Comparison of ENCODE assay signal across 23 mouse cellular contexts in the genomic region with DNA sequence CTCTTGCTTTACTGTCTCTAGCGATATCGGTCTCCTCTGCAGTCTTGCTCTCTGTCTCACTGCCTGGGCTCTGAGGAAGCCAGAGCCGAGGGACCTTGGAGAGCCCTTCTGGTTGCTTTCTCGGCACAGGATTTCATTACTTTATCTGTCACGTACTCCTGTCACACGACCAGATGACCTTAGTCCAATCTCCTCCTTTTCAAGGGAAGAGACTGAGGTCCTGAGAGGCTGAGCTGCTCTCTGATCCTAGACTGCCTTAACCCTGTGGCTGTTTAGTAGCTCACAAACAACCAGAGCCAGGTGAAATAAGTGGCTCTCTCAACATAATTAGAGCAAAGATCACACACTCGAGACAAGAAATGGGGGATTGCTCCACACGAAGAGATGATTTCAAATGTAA. TPM values are rescaled to one million over a fixed set of nuclear protein-coding genes. Genes with fewer than 3 reads are reported as not detected.
DNase-seq lines count a peak whose midpoint lies in the region; ATAC-seq lines count a peak whose summit lies in the region.
"Had no signal": no experiment of that assay in that cellular context is flagged by ENCODE, and none has a peak within 500 bp of the region (broad histone marks: within the 10 kb centered on the region; RNA-seq: fewer than 3 reads in every experiment).

No protein-coding gene starts in this region.

- H3K4me1 ChIP-seq in intestine, embryonic 16.5 days (ENCODE audit: control insufficient read depth, insufficient read depth, low read length): peaks cover 12% of the 10 kb centered on the region
- peaks cover 26% of the 10 kb centered on the region for H3K4me1 ChIP-seq in intestine, embryonic 15.5 days (replicated peaks)
- H3K4me1 ChIP-seq in midbrain, embryonic 14.5 days (ENCODE audit: control insufficient read depth, insufficient read depth, low read length): peaks cover 7% of the 10 kb centered on the region; the same call in 1 of the 2 replicates
- H3K4me1 ChIP-seq in midbrain, embryonic 10.5 days: peaks cover 15% of the 10 kb centered on the region

- H3K36me3 ChIP-seq in intestine, embryonic 16.5 days (ENCODE audit: control insufficient read depth, insufficient read depth, low read length): no peaks in the 10 kb centered on the region
- no peaks in the 10 kb centered on the region for H3K36me3 ChIP-seq in intestine, embryonic 15.5 days
- H3K36me3 ChIP-seq in midbrain, embryonic 14.5 days (ENCODE audit: control insufficient read depth, insufficient read depth, low read length): no peaks in the 10 kb centered on the region
- no peaks in the 10 kb centered on the region for H3K36me3 ChIP-seq in midbrain, embryonic 10.5 days
- H3K36me3 ChIP-seq: embryonic facial prominence, embryonic 10.5 days; forebrain, embryonic 15.5 days; heart, embryonic 15.5 days; hindbrain, embryonic 12.5 days; limb, embryonic 15.5 days had no signal

- no peak overlapping the region for H3K4me3 ChIP-seq in intestine, embryonic 16.5 days (ENCODE audit: low read length)
- no peak overlapping the region for H3K4me3 ChIP-seq in intestine, embryonic 15.5 days (replicated peaks)
- no peak overlapping the region for H3K4me3 ChIP-seq in midbrain, embryonic 14.5 days (replicated peaks; ENCODE audit: low read depth, low read length)
- no peak overlapping the region for H3K4me3 ChIP-seq in midbrain, embryonic 10.5 days
- H3K4me3 ChIP-seq: embryonic facial prominence, embryonic 10.5 days; forebrain, embryonic 15.5 days; heart, embryonic 15.5 days; hindbrain, embryonic 12.5 days; limb, embryonic 15.5 days; megakaryocyte, embryonic 14.5 days had no signal

- no peaks in the 10 kb centered on the region for H3K9me3 ChIP-seq in intestine, embryonic 16.5 days (ENCODE audit: control insufficient read depth, low read length)
- H3K9me3 ChIP-seq in intestine, embryonic 15.5 days: no peaks in the 10 kb centered on the region
- no peaks in the 10 kb centered on the region for H3K9me3 ChIP-seq in midbrain, embryonic 14.5 days (ENCODE audit: control insufficient read depth, low read length)
- no peaks in the 10 kb centered on the region for H3K9me3 ChIP-seq in midbrain, embryonic 10.5 days (replicated peaks)
- H3K9me3 ChIP-seq: embryonic facial prominence, embryonic 10.5 days; forebrain, embryonic 15.5 days; heart, embryonic 15.5 days; hindbrain, embryonic 12.5 days; limb, embryonic 15.5 days; megakaryocyte, embryonic 14.5 days had no signal

- peak; percentile 32 for DNase-seq in adrenal gland, postnatal 14 days
- DNase-seq in adrenal gland, adult 18-20 months (ENCODE audit: low spot score in 2 of 2): no peak
- no peak for DNase-seq in midbrain, embryonic 14.5 days
- no peak for DNase-seq in midbrain, embryonic 10.5 days (ENCODE audit: low spot score)
- DNase-seq: cerebellum, adult 11-12 months; cerebellum, postnatal 10 days; gastrocnemius, postnatal 10 days; left cerebral cortex, postnatal 4 days; retina, postnatal 1 day; right cerebral cortex, postnatal 25 days; spleen, adult 18-20 months had no signal

- WGBS in intestine, embryonic 16.5 days: 56% methylated on average over 8 of the region's 8 CpGs
- WGBS in intestine, embryonic 15.5 days: 67% methylated on average over 8 of the region's 8 CpGs
- WGBS in midbrain, embryonic 14.5 days: 63% methylated on average over 8 of the region's 8 CpGs
- WGBS in midbrain, embryonic 10.5 days: 82% methylated on average over 8 of the region's 8 CpGs

- H3K27me3 ChIP-seq in intestine, embryonic 16.5 days (replicated peaks; ENCODE audit: control insufficient read depth, insufficient read depth, low read length): no peaks in the 10 kb centered on the region
- H3K27me3 ChIP-seq in intestine, embryonic 15.5 days (replicated peaks): no peaks in the 10 kb centered on the region
- H3K27me3 ChIP-seq in midbrain, embryonic 14.5 days (ENCODE audit: control insufficient read depth, insufficient read depth, low read length): no peaks in the 10 kb centered on the region
- peaks cover 6% of the 10 kb centered on the region; the same call in 1 of the 2 replicates for H3K27me3 ChIP-seq in midbrain, embryonic 10.5 days (ENCODE audit: low read depth, poor library complexity, severe bottlenecking)
- H3K27me3 ChIP-seq: forebrain, embryonic 15.5 days; heart, embryonic 15.5 days; hindbrain, embryonic 12.5 days; limb, embryonic 15.5 days; Patski had no signal

- peak overlapping the region; percentile 21; the same call in 1 of the 2 replicates for H3K9ac ChIP-seq in intestine, embryonic 16.5 days (ENCODE audit: low read depth, low read length)
- H3K9ac ChIP-seq in intestine, embryonic 15.5 days: no peak overlapping the region
- H3K9ac ChIP-seq in midbrain, embryonic 14.5 days (replicated peaks; ENCODE audit: low read length): no peak overlapping the region
- H3K9ac ChIP-seq: forebrain, embryonic 15.5 days; heart, embryonic 15.5 days; hindbrain, embryonic 12.5 days; limb, embryonic 15.5 days; liver, embryonic 14.5 days; lung, embryonic 14.5 days had no signal

- H3K27ac ChIP-seq in intestine, embryonic 16.5 days (ENCODE audit: low read length): peak overlapping the region; percentile 35
- no peak overlapping the region for H3K27ac ChIP-seq in intestine, embryonic 15.5 days
- H3K27ac ChIP-seq in midbrain, embryonic 14.5 days (replicated peaks; ENCODE audit: low read depth, low read length): 0 out of 2 replicates have a peak overlapping the region, but pooled peaks have one; percentile 33
- no peak overlapping the region for H3K27ac ChIP-seq in midbrain, embryonic 10.5 days (replicated peaks)
- H3K27ac ChIP-seq: embryonic facial prominence, embryonic 10.5 days; forebrain, embryonic 15.5 days; heart, embryonic 15.5 days; hindbrain, embryonic 12.5 days; limb, embryonic 15.5 days; liver, embryonic 14.5 days had no signal

- no peak overlapping the region for H3K4me2 ChIP-seq in intestine, embryonic 16.5 days (ENCODE audit: low read depth, low read length)
- no peak overlapping the region for H3K4me2 ChIP-seq in intestine, embryonic 15.5 days (replicated peaks)
- no peak overlapping the region for H3K4me2 ChIP-seq in midbrain, embryonic 14.5 days (ENCODE audit: low read length)
- H3K4me2 ChIP-seq: forebrain, embryonic 15.5 days; heart, embryonic 15.5 days; hindbrain, embryonic 12.5 days; limb, embryonic 15.5 days; lung, embryonic 14.5 days had no signal

- ATAC-seq in intestine, embryonic 16.5 days: peak; percentile 56; the same call in 1 of the 2 replicates
- ATAC-seq in intestine, embryonic 15.5 days: no peak
- ATAC-seq in midbrain, embryonic 14.5 days (ENCODE audit: low FRiP score, low TSS enrichment): no peak
- no peak for ATAC-seq in megakaryocyte, adult 5-6 weeks (ENCODE audit: poor library complexity, severe bottlenecking)
- ATAC-seq: forebrain, embryonic 15.5 days; Patski had no signal

RNA-seq across cellular contexts. Expression of gene Zbtb40, which starts 19.3 kb away (rescaled TPM):
- total RNA-seq in adrenal gland, postnatal 14 days (2021): 9.9 and 10.2 TPM in 2 replicates
- 10 to 100 TPM; 14.6 to 15.2 TPM for total RNA-seq in adrenal gland, adult 18-20 months (2021)
- 3.0 and 3.1 TPM in 2 replicates for polyA plus RNA-seq in intestine, embryonic 16.5 days (2015; fragmentation: Nextera tagmentation; extraction: Ambion mirVana)
- polyA plus RNA-seq in intestine, embryonic 15.5 days (2015; fragmentation: Nextera tagmentation; extraction: Ambion mirVana): 2.9 and 3.9 TPM in 2 replicates
- 3.4 and 4.3 TPM in 2 replicates for polyA plus RNA-seq in midbrain, embryonic 14.5 days (2014; fragmentation: Nextera tagmentation; extraction: Ambion mirVana)
- polyA plus RNA-seq in midbrain, embryonic 10.5 days (2016; fragmentation: Nextera tagmentation; extraction: Ambion mirVana): 4.9 and 5.0 TPM in 2 replicates
- total RNA-seq in megakaryocyte, adult 5-6 weeks (2015): 3.1 and 3.5 TPM in 2 replicates
- total RNA-seq in megakaryocyte, adult 5-6 weeks (2017): 5.7 and 6.6 TPM in 2 replicates

Comparison
In these comparisons a context has a peak if more than half of its experiments do, and no peak if none do; other contexts are left out.
1. H3K27ac ChIP-seq: peak in intestine, embryonic 16.5 days (single experiment) and midbrain, embryonic 14.5 days (single experiment); none in intestine, embryonic 15.5 days (single experiment) and midbrain, embryonic 10.5 days (single experiment).